12 mouse cellular contexts compared by ENCODE assay signal in the genomic region with DNA sequence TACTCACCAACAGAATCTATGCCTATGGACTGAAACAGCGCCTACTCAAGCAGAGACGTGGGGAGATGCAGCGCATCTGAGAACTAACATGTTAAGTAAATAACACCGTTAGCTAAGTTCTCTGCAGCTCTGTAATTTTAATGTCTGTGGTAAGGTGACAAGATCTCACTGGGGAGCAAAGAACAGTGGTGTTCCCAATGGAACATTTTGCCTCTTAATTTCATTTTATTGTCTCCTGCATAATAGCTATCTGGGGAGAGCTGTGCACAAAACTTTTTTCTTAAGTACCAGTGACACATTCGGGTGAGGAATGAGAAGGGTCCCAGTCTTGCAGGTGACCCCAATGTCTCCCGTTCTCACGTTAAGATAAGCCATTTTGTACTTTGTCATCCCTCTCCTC.
"Had no signal": no experiment of that assay in that cellular context is flagged by ENCODE, and none has a peak within 500 bp of the region (broad histone marks: within the 10 kb centered on the region; RNA-seq: fewer than 3 reads in every experiment).

Vmn1r1 (minus strand) TSS at position 101 of the 400 bp plus-strand sequence.

- DNase-seq: left cerebral cortex, postnatal 4 days; liver; liver, embryonic 13.5 days; liver, postnatal 0 days; lung, adult 18-20 months; lung, adult 2 months; lung, embryonic 14.5 days; lung, postnatal 10 days; lung, postnatal 14 days; lung, postnatal 36 days; lung, postnatal 4 days; midbrain, embryonic 14.5 days had no signal
